Mouse (Mus musculus) bone marrow macrophage, adult 2 months (primary cell): Measurements from ENCODE around the gene Znrf2. TPM values are rescaled to one million over a fixed set of nuclear protein-coding genes. Genes with fewer than 3 reads are reported as not detected.

Experiments used
- H3K27ac ChIP-seq: 2 replicates; pipeline ENCODE4 v1.5.1; 2012; ENCODE audit warnings: low read depth, low read length; ENCODE audit not compliant: insufficient read depth
- H3K4me1 ChIP-seq: 2 replicates; pipeline ENCODE4 v1.6.1; 2012; ENCODE audit warnings: low read length; ENCODE audit not compliant: control insufficient read depth, insufficient read depth
- H3K4me3 ChIP-seq: 2 replicates; pipeline ENCODE4 v1.5.1; 2012; ENCODE audit warnings: mild to moderate bottlenecking, low read length, moderate library complexity; ENCODE audit not compliant: insufficient read depth
- CTCF ChIP-seq: IDR thresholded peaks from 2 replicates; pipeline ENCODE4 v1.5.1; 2012; ENCODE audit warnings: low read depth, mild to moderate bottlenecking, low read length, moderate library complexity
- POLR2A ChIP-seq: IDR thresholded peaks from 2 replicates; pipeline ENCODE4 v1.6.1; 2012; ENCODE audit warnings: mild to moderate bottlenecking, low read depth, low read length, borderline replicate concordance
- polyA plus RNA-seq: library from polyadenylated mRNA; stranded (reverse); fragments of >200 nt; gene quantifications from 2 replicates; pipeline ENCODE4 v1.2.4, GENCODE M21; 2012; ENCODE audit not compliant: missing spikeins, insufficient read depth, insufficient read length

The Znrf2 gene
- polyA plus RNA-seq, 1 experiment, result 104 TPM

- Histone ChIP-seq H3K27ac (no peak overlapping the region), H3K4me1 (no peaks in the 10 kb centered on the region), H3K4me3 (no peak overlapping the region)
- TF ChIP-seq POLR2A (no peak), CTCF (no peak)
Observed at GRCm38 (mm10) chr6:54926899-54927298, 110.2 kb downstream of the Znrf2 start.

GRCm38 (mm10) chr6:54927946-54928345 is 111.2 kb downstream of the Znrf2 start:
- Histone ChIP-seq H3K4me1 (no peaks in the 10 kb centered on the region), H3K27ac (no peak overlapping the region), H3K4me3 (no peak overlapping the region)
- TF ChIP-seq POLR2A, result no peak
- no peak for TF ChIP-seq CTCF

- no peak overlapping the region for H3K4me3 ChIP-seq
- no peak for TF ChIP-seq POLR2A
- no peak for TF ChIP-seq CTCF
- H3K4me1 ChIP-seq, result peaks cover 23% of the 10 kb centered on the region
- no peak overlapping the region for H3K27ac ChIP-seq
Observed at GRCm38 (mm10) chr6:54931641-54932040, 114.9 kb downstream of the Znrf2 start.

GRCm38 (mm10) chr6:54932526-54932925 is 115.8 kb downstream of the Znrf2 start:
- peaks cover 23% of the 10 kb centered on the region for H3K4me1 ChIP-seq
- TF ChIP-seq POLR2A (no peak), CTCF (no peak)
- no peak overlapping the region for H3K27ac ChIP-seq
- H3K4me3 ChIP-seq, result no peak overlapping the region

GRCm38 (mm10) chr6:54933216-54933615 is 116.5 kb downstream of the Znrf2 start:
- no peak for TF ChIP-seq POLR2A
- no peak for TF ChIP-seq CTCF
- Histone ChIP-seq H3K4me3 (no peak overlapping the region), H3K27ac (peak overlapping the region; percentile 35), H3K4me1 (peaks cover 26% of the 10 kb centered on the region)

GRCm38 (mm10) chr6:54933866-54934265 is 117.2 kb downstream of the Znrf2 start:
- Histone ChIP-seq H3K4me3 (no peak overlapping the region), H3K27ac (peak overlapping the region; percentile 35), H3K4me1 (peaks cover 30% of the 10 kb centered on the region)
- no peak for TF ChIP-seq POLR2A
- TF ChIP-seq CTCF, result no peak

GRCm38 (mm10) chr6:54934313-54934712 is 117.6 kb downstream of the Znrf2 start:
- TF ChIP-seq POLR2A, result no peak
- TF ChIP-seq CTCF, result no peak
- peaks cover 34% of the 10 kb centered on the region for H3K4me1 ChIP-seq
- H3K27ac ChIP-seq, result peak overlapping the region; percentile 35; the same call in 1 of the 2 replicates
- no peak overlapping the region for H3K4me3 ChIP-seq

GRCm38 (mm10) chr6:54934930-54935329 is 118.2 kb downstream of the Znrf2 start:
- H3K4me3 ChIP-seq, result no peak overlapping the region

GRCm38 (mm10) chr6:54936496-54936895 is 119.8 kb downstream of the Znrf2 start:
- Histone ChIP-seq H3K27ac (no peak overlapping the region), H3K4me3 (no peak overlapping the region), H3K4me1 (peaks cover 56% of the 10 kb centered on the region)
- TF ChIP-seq POLR2A (no peak), CTCF (no peak)

More at GRCm38 (mm10) chr6:54934930-54935329, 118.2 kb downstream of the Znrf2 start:
- Histone ChIP-seq H3K27ac (no peak overlapping the region), H3K4me1 (peaks cover 41% of the 10 kb centered on the region)
- TF ChIP-seq POLR2A (no peak), CTCF (no peak)

GRCm38 (mm10) chr6:54939631-54940030 is 122.9 kb downstream of the Znrf2 start:
- H3K27ac ChIP-seq, result peak overlapping the region; percentile 61
- H3K4me1 ChIP-seq, result peaks cover 50% of the 10 kb centered on the region
- H3K4me3 ChIP-seq, result no peak overlapping the region
- TF ChIP-seq CTCF (no peak), POLR2A (no peak)

- no peak for TF ChIP-seq POLR2A
- no peak for TF ChIP-seq CTCF
- Histone ChIP-seq H3K4me1 (peaks cover 45% of the 10 kb centered on the region), H3K27ac (peak overlapping the region; percentile 61), H3K4me3 (no peak overlapping the region)
Observed at GRCm38 (mm10) chr6:54940126-54940525, 123.4 kb downstream of the Znrf2 start.
